In the genomic region with DNA sequence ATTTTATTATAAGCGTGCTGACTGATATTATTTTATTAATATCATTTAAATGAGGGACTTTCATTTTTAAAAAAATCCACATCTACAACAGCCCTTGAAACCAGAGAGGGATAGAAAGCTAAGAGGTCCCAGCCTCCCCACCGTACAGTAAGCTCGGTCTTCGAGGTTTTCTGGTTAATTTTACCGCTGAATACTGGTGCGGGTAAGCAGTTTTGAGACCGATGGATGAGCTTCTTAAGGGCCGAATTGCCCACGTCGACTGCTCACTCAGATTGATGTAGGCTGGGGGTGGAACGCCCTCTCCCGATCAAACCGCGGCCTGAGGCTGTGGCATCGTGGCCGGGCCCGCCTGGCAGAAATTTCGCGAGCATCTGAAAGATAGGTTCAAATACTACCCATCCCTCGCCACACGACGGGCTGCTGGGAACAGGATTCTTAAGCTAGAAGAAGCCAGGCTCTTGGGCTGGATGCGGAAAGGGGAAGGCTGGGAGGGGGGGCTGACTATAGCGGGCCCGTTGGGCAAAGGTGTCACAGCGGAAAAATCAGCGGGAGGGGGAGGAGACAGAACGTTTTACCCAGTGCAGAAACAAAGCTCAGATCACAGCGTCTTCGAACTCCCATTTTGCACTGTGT, we compare ENCODE assay signal across 8 mouse cellular contexts. TPM values are rescaled to one million over a fixed set of nuclear protein-coding genes. Genes with fewer than 3 reads are reported as not detected.
DNase-seq lines count a peak whose midpoint lies in the region; ATAC-seq and TF ChIP-seq lines count a peak whose summit lies in the region.
"Had no signal": no experiment of that assay in that cellular context is flagged by ENCODE, and none has a peak within 500 bp of the region (broad histone marks: within the 10 kb centered on the region; RNA-seq: fewer than 3 reads in every experiment).

No protein-coding gene starts in this region.

- H3K9me3 ChIP-seq in lung, embryonic 14.5 days (ENCODE audit: low read depth, low read length): no peaks in the 10 kb centered on the region
- H3K9me3 ChIP-seq in hindbrain, embryonic 13.5 days: no peaks in the 10 kb centered on the region
- no peaks in the 10 kb centered on the region for H3K9me3 ChIP-seq in neural tube, embryonic 11.5 days (ENCODE audit: control insufficient read depth, low read length)

- no peak for TF ChIP-seq POLR2A in thymus, adult 2 months (IDR thresholded peaks at IDR 0.05; ENCODE audit: control insufficient read depth, extremely low read depth, insufficient read depth, low read length, poor library complexity)

- peaks cover 60% of the 10 kb centered on the region for H3K27me3 ChIP-seq in lung, embryonic 14.5 days (ENCODE audit: insufficient read depth, low read length)
- peaks cover 23% of the 10 kb centered on the region for H3K27me3 ChIP-seq in hindbrain, embryonic 13.5 days
- H3K27me3 ChIP-seq in neural tube, embryonic 11.5 days (ENCODE audit: control insufficient read depth, insufficient read depth, low read length): peaks cover 38% of the 10 kb centered on the region
- peaks cover 19% of the 10 kb centered on the region for H3K27me3 ChIP-seq in thymus, adult 2 months (ENCODE audit: control insufficient read depth, insufficient read depth, low read length)

- 4% methylated on average over 30 of the region's 30 CpGs for WGBS in lung, embryonic 14.5 days
- 2% methylated on average over 30 of the region's 30 CpGs for WGBS in hindbrain, embryonic 13.5 days
- 1% methylated on average over 30 of the region's 30 CpGs for WGBS in neural tube, embryonic 11.5 days
- WGBS in thymus, adult 2 months: 6% methylated on average over 30 of the region's 30 CpGs

- no peak for TF ChIP-seq CTCF in lung, embryonic 14.5 days (IDR thresholded peaks at IDR 0.05; ENCODE audit: low read depth)
- no peak for TF ChIP-seq CTCF in thymus, adult 2 months (IDR thresholded peaks at IDR 0.05; ENCODE audit: borderline replicate concordance, control insufficient read depth, extremely low read depth, insufficient read depth, low read length, poor library complexity)

- H3K4me1 ChIP-seq in lung, embryonic 14.5 days (ENCODE audit: insufficient read depth): no peaks in the 10 kb centered on the region
- H3K4me1 ChIP-seq in hindbrain, embryonic 13.5 days (replicated peaks): peaks cover 60% of the 10 kb centered on the region
- H3K4me1 ChIP-seq in neural tube, embryonic 11.5 days (ENCODE audit: control insufficient read depth, insufficient read depth, low read length): peaks cover 3% of the 10 kb centered on the region; the same call in 1 of the 2 replicates
- peaks cover 14% of the 10 kb centered on the region for H3K4me1 ChIP-seq in thymus, adult 2 months (replicated peaks; ENCODE audit: control insufficient read depth, insufficient read depth, low read length)

- no peak overlapping the region for H3K9ac ChIP-seq in lung, embryonic 14.5 days
- peak overlapping the region; percentile 98 for H3K9ac ChIP-seq in hindbrain, embryonic 13.5 days
- peak overlapping the region; percentile 70 for H3K9ac ChIP-seq in neural tube, embryonic 11.5 days (ENCODE audit: low read length)

- ATAC-seq in lung, embryonic 14.5 days (ENCODE audit: insufficient read depth): no peak
- no peak for ATAC-seq in hindbrain, embryonic 13.5 days (ENCODE audit: low FRiP score)
- ATAC-seq in neural tube, embryonic 11.5 days (ENCODE audit: insufficient read depth, low FRiP score, low TSS enrichment): no peak

- DNase-seq in lung, embryonic 14.5 days: no peak
- no peak for DNase-seq in lung, postnatal 25 days (ENCODE audit: low spot score)
- peak; percentile 35 for DNase-seq in embryo, embryonic 10.5 days (ENCODE audit: low spot score)
- peak; percentile 45 for DNase-seq in neural tube, embryonic 11.5 days (ENCODE audit: low spot score)
- DNase-seq in urinary bladder, postnatal 10 days (ENCODE audit: low spot score): no peak
- no peak for DNase-seq in thymus, adult 2 months

- H3K36me3 ChIP-seq in lung, embryonic 14.5 days (ENCODE audit: insufficient read depth): no peaks in the 10 kb centered on the region
- H3K36me3 ChIP-seq in hindbrain, embryonic 13.5 days: no peaks in the 10 kb centered on the region
- no peaks in the 10 kb centered on the region for H3K36me3 ChIP-seq in neural tube, embryonic 11.5 days (ENCODE audit: control insufficient read depth, insufficient read depth, low read length)
- H3K36me3 ChIP-seq in thymus, adult 2 months (ENCODE audit: control insufficient read depth, insufficient read depth, low read length): no peaks in the 10 kb centered on the region

- no peak overlapping the region for H3K27ac ChIP-seq in lung, embryonic 14.5 days (ENCODE audit: low read depth)
- H3K27ac ChIP-seq in hindbrain, embryonic 13.5 days: peak overlapping the region; percentile 99
- H3K27ac ChIP-seq in neural tube, embryonic 11.5 days (ENCODE audit: low read depth, low read length): no peak overlapping the region
- no peak overlapping the region for H3K27ac ChIP-seq in thymus, adult 2 months (ENCODE audit: control insufficient read depth, insufficient read depth, low read length)

- H3K4me2 ChIP-seq in lung, embryonic 14.5 days: 0 out of 2 replicates have a peak overlapping the region, but pooled peaks have one; percentile 21
- peak overlapping the region; percentile 80 for H3K4me2 ChIP-seq in hindbrain, embryonic 13.5 days
- H3K4me2 ChIP-seq in neural tube, embryonic 11.5 days (ENCODE audit: low read depth): peak overlapping the region; percentile 93

- no peak overlapping the region; the same call in 1 of the 2 replicates for H3K4me3 ChIP-seq in lung, embryonic 14.5 days (ENCODE audit: low read depth, low read length)
- H3K4me3 ChIP-seq in hindbrain, embryonic 13.5 days: peak overlapping the region; percentile 80
- peak overlapping the region; percentile 63 for H3K4me3 ChIP-seq in neural tube, embryonic 11.5 days (ENCODE audit: low read depth, low read length)
- no peak overlapping the region for H3K4me3 ChIP-seq in thymus, adult 2 months (ENCODE audit: control insufficient read depth, insufficient read depth, low read length)

RNA-seq across cellular contexts. Expression of a gene that starts 2.5 kb away (rescaled TPM):
- polyA plus RNA-seq in lung, embryonic 14.5 days (2014; fragmentation: Nextera tagmentation; extraction: Ambion mirVana): 2.5 and 4.1 TPM in 2 replicates
- polyA plus RNA-seq in hindbrain, embryonic 13.5 days (2015; fragmentation: Nextera tagmentation; extraction: Ambion mirVana): 711 and 738 TPM in 2 replicates
- 107 and 121 TPM in 2 replicates for polyA plus RNA-seq in neural tube, embryonic 11.5 days (2014; fragmentation: Nextera tagmentation; extraction: Ambion mirVana)
- 0.62 and 1.4 TPM in 2 replicates for polyA plus RNA-seq in thymus, adult 2 months (2012; rRNA removed)

RNA-seq across cellular contexts. Expression of a gene that starts 47.6 kb away (rescaled TPM):
- not detected in 2 replicates for polyA plus RNA-seq in lung, embryonic 14.5 days (2014; fragmentation: Nextera tagmentation; extraction: Ambion mirVana)
- polyA plus RNA-seq in hindbrain, embryonic 13.5 days (2015; fragmentation: Nextera tagmentation; extraction: Ambion mirVana): not detected in 2 replicates
- polyA plus RNA-seq in neural tube, embryonic 11.5 days (2014; fragmentation: Nextera tagmentation; extraction: Ambion mirVana): not detected in 2 replicates
- 0.22 TPM in 1 of 2 replicates, not detected in the other for polyA plus RNA-seq in thymus, adult 2 months (2012; rRNA removed)
- polyA plus RNA-seq: small intestine, adult 2 months had no signal

Comparison
In these comparisons a context has a peak if more than half of its experiments do, and no peak if none do; other contexts are left out.
1. DNase-seq: peak in embryo, embryonic 10.5 days (single experiment) and neural tube, embryonic 11.5 days (single experiment); none in lung, embryonic 14.5 days (single experiment), lung, postnatal 25 days (single experiment), urinary bladder, postnatal 10 days (single experiment) and thymus, adult 2 months (single experiment).
2. H3K4me2 ChIP-seq: peak in every context shown above with its lines; median percentile 93 in neural tube, embryonic 11.5 days; 80 in hindbrain, embryonic 13.5 days; 21 in lung, embryonic 14.5 days.
3. H3K4me3 ChIP-seq: peak in hindbrain, embryonic 13.5 days (single experiment) and neural tube, embryonic 11.5 days (single experiment); none in lung, embryonic 14.5 days (single experiment) and thymus, adult 2 months (single experiment).
4. RNA of a gene that starts 2.5 kb away (polyA plus RNA-seq): 711 to 738 TPM in hindbrain, embryonic 13.5 days and 107 to 121 TPM in neural tube, embryonic 11.5 days; 2.5 to 4.1 TPM in lung, embryonic 14.5 days and 0.62 to 1.4 TPM in thymus, adult 2 months; every median in the first group is over 10 times any median in the second.